Mouse (Mus musculus): ENCODE data around the gene Pear1.

Gene Pear1

DNA sequence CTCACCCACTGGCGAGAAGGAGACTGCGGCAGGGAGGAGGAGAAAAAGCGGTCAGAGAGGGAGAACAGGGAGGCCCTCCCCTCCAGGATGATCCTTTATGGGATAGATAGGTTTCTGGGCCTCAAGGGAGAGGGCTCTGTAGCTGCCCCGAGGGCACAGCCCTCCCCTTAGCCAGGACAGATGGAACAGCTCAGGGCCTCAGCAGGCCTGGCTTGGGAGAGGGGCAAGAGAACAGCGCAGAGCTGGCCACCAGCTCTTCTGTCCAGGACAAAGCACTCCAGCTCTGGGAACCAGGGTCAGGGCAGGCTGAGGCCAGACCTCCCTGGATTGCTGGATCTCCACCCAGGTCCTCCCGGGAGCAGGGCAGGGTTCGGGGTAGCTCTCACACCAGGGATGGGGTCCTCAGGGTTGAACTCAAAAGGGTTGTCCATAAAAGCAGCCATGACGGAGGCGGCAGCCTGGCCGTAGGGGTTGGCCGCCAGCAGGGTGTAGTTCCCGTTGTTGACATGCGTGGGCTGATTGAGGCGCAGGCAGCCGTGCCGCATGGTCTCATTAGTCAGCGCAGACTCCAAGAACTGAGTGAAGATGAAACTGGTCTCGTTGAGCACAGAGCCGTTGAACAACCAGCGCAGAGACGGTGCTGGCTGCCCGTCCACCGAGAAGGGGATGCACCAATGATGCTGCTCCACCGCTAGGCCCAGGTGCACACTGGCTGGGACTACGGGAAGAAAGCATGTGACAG lies 40.7 kb downstream of the Pear1 start:
- Histone ChIP-seq H3K9me3 (ENCODE audit: low read length) (no peaks in the 10 kb centered on the region), H3K4me1 (replicated peaks; ENCODE audit: low read depth, low read length) (peaks cover 16% of the 10 kb centered on the region), H3K27me3 (ENCODE audit: insufficient read depth, low read length) (peaks cover 91% of the 10 kb centered on the region)

DNA sequence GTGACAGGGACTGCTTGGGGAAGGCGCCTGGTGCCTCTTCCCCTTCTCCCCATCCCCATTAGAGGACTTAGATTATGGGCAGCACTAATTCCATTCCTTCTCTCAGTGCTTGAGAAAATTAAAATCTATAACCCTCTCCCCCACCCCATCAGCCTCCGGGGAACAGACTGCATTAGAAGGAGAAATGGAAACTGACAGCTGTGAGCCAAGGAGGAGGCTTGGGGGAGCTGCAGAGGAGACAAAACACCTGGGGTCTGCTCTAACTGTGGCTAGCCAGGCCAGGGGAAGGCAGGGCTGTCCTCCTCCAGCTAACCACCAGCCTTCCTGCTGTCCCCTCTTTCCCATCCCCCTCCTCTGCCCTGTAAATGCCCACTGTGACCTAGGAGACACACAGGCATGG lies 45.0 kb downstream of the Pear1 start:
- H3K27me3 ChIP-seq (ENCODE audit: insufficient read depth, low read length): peaks cover 99% of the 10 kb centered on the region
- TF ChIP-seq NANOG (IDR thresholded peaks at IDR 0.05; ENCODE audit: borderline replicate concordance, low read length) (no peak), POU5F1 (IDR thresholded peaks at IDR 0.05; ENCODE audit: borderline replicate concordance, low read length) (no peak), CTCF (conservative IDR thresholded peaks at IDR 0.05; ENCODE audit: low read length) (no peak)
- no peaks in the 10 kb centered on the region for H3K36me3 ChIP-seq (ENCODE audit: insufficient read depth, low read length)
- H3K9me3 ChIP-seq (ENCODE audit: low read length): no peaks in the 10 kb centered on the region
- peaks cover 22% of the 10 kb centered on the region for H3K4me1 ChIP-seq (replicated peaks; ENCODE audit: low read depth, low read length)
- H3K4me3 ChIP-seq (replicated peaks; ENCODE audit: low read length): no peak overlapping the region

More for the DNA sequence above, 40.7 kb downstream of the Pear1 start:
- no peaks in the 10 kb centered on the region for H3K36me3 ChIP-seq (ENCODE audit: insufficient read depth, low read length)
- peak overlapping the region; percentile 54 for H3K4me3 ChIP-seq (replicated peaks; ENCODE audit: low read length)
- TF ChIP-seq CTCF (conservative IDR thresholded peaks at IDR 0.05; ENCODE audit: low read length) (no peak), POU5F1 (IDR thresholded peaks at IDR 0.05; ENCODE audit: borderline replicate concordance, low read length) (no peak), NANOG (IDR thresholded peaks at IDR 0.05; ENCODE audit: borderline replicate concordance, low read length) (no peak)

DNA sequence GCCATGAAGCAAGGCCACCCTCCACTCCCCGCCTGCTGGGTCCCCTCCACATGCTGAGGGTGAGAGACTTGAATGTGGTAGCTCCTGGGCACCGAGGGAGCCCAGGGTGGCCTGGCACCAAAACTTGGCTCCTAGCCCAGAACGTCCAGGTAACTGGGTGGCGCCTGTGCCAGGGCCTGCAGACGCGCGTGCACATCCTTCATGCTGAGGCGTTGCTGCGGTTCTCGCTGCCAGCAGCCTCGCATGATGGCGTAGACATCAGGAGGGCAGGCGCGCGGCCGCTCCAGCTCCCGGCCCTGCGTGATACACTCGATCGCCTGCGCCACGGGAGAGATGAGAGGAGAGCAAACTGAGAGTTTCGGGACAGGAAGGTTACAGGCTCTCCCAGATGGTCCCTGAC lies 45.8 kb downstream of the Pear1 start:
- H3K4me1 ChIP-seq (replicated peaks; ENCODE audit: low read depth, low read length): peaks cover 14% of the 10 kb centered on the region
- peak overlapping the region; percentile 35; the same call in 1 of the 2 replicates for H3K4me3 ChIP-seq (replicated peaks; ENCODE audit: low read length)
- H3K9me3 ChIP-seq (ENCODE audit: low read length): no peaks in the 10 kb centered on the region
- peaks cover 99% of the 10 kb centered on the region for H3K27me3 ChIP-seq (ENCODE audit: insufficient read depth, low read length)
- no peak for TF ChIP-seq POU5F1 (IDR thresholded peaks at IDR 0.05; ENCODE audit: borderline replicate concordance, low read length)
- H3K36me3 ChIP-seq (ENCODE audit: insufficient read depth, low read length): no peaks in the 10 kb centered on the region

DNA sequence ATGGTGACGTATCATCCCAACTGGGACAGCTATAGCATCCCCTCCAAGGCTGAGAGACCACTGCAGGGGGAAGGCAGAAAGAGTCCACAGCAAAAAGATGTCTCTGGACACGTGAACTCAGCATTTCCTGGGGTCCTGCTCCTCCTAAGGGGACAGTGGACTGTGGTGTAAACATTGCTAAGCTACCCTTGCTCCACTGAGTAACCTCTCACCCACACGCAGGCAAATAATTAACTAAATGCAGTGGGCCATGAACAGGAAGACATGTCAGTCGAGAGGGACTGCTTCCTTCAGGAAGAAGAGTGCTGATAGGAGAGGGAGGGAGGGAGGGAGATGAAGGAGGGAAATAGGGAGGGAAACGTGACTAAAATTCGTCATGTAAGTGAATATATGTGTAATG lies 53.0 kb downstream of the Pear1 start:
- no peaks in the 10 kb centered on the region; the same call in 1 of the 2 replicates for H3K4me1 ChIP-seq (replicated peaks; ENCODE audit: low read depth, low read length)
- H3K27me3 ChIP-seq (ENCODE audit: insufficient read depth, low read length): peaks cover 90% of the 10 kb centered on the region
- no peaks in the 10 kb centered on the region for H3K36me3 ChIP-seq (ENCODE audit: insufficient read depth, low read length)
- no peak overlapping the region for H3K4me3 ChIP-seq (replicated peaks; ENCODE audit: low read length)
- TF ChIP-seq CTCF (conservative IDR thresholded peaks at IDR 0.05; ENCODE audit: low read length) (no peak), NANOG (IDR thresholded peaks at IDR 0.05; ENCODE audit: borderline replicate concordance, low read length) (no peak), POU5F1 (IDR thresholded peaks at IDR 0.05; ENCODE audit: borderline replicate concordance, low read length) (no peak)
- H3K9me3 ChIP-seq (ENCODE audit: low read length): no peaks in the 10 kb centered on the region

DNA sequence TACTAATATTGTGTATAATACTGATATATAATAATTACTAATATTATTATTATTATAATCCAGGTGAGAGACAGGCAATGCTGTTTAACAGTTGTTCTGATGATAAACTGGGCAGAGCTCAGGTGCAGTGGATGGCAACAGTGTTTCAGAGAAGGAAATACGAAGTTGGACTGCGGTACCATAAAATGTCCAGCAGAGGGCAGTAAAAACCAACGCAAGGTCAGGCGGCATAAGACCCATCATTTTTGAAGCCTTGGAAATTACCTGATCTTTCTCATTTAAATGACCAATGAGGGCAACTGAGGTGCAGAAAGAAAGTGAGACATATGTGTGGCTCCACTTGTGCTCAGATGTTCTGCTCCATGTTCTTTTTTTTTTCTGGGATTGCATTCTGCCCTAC lies 53.8 kb downstream of the Pear1 start:
- Histone ChIP-seq H3K9me3 (ENCODE audit: low read length) (no peaks in the 10 kb centered on the region), H3K36me3 (ENCODE audit: insufficient read depth, low read length) (no peaks in the 10 kb centered on the region), H3K4me1 (replicated peaks; ENCODE audit: low read depth, low read length) (peaks cover 6% of the 10 kb centered on the region), H3K4me3 (replicated peaks; ENCODE audit: low read length) (no peak overlapping the region), H3K27me3 (ENCODE audit: insufficient read depth, low read length) (peaks cover 90% of the 10 kb centered on the region)
- TF ChIP-seq NANOG (IDR thresholded peaks at IDR 0.05; ENCODE audit: borderline replicate concordance, low read length) (no peak), POU5F1 (IDR thresholded peaks at IDR 0.05; ENCODE audit: borderline replicate concordance, low read length) (no peak), CTCF (conservative IDR thresholded peaks at IDR 0.05; ENCODE audit: low read length) (peak; percentile 79)

DNA sequence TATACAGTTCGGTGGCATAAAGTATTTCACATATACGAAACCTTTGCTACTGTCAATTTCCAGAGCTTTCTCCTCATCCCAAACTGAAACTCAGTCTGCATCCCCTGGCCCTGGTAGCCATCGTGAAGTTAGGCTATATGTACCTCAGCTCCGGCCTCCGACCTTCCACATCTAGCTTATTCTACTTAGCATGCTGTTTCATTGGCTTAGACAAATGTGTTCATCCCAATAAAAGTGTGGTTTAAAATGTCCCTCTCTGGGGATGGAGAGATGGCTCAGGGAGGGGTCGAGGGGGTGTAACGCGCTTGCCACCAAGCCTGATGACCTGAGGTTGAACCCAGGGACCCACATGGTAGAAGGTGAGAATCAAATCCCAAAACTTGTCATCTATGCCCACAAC lies 54.6 kb downstream of the Pear1 start:
- Histone ChIP-seq H3K36me3 (ENCODE audit: insufficient read depth, low read length) (no peaks in the 10 kb centered on the region), H3K27me3 (ENCODE audit: insufficient read depth, low read length) (peaks cover 90% of the 10 kb centered on the region), H3K4me3 (replicated peaks; ENCODE audit: low read length) (no peak overlapping the region), H3K4me1 (replicated peaks; ENCODE audit: low read depth, low read length) (peaks cover 14% of the 10 kb centered on the region), H3K9me3 (ENCODE audit: low read length) (no peaks in the 10 kb centered on the region)
- TF ChIP-seq NANOG (IDR thresholded peaks at IDR 0.05; ENCODE audit: borderline replicate concordance, low read length) (no peak), POU5F1 (IDR thresholded peaks at IDR 0.05; ENCODE audit: borderline replicate concordance, low read length) (no peak), CTCF (conservative IDR thresholded peaks at IDR 0.05; ENCODE audit: low read length) (no peak)

DNA sequence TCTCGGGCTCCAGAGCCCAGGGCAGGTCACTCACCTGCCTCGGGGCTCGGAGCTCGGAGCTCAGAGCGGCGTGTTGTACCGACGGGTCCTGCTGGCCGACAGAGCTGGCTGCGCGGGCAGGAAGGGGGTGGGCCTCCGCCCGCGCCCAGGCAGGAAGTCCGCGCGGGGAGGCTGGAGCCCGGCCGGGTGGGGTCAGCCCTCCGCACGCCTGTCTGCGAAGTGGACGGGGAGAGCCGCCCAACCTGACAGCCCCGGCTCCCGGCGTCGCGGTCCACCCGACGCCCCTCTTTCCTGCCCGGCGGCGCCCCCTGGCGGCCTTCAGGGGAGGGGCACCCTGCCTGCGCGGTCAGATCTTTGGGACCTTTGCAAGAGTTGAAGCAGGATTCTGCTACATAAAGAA lies 55.3 kb downstream of the Pear1 start:
- Histone ChIP-seq H3K36me3 (ENCODE audit: insufficient read depth, low read length) (no peaks in the 10 kb centered on the region), H3K4me1 (replicated peaks; ENCODE audit: low read depth, low read length) (peaks cover 20% of the 10 kb centered on the region), H3K4me3 (replicated peaks; ENCODE audit: low read length) (peak overlapping the region; percentile 80), H3K9me3 (ENCODE audit: low read length) (no peaks in the 10 kb centered on the region), H3K27me3 (ENCODE audit: insufficient read depth, low read length) (peaks cover 89% of the 10 kb centered on the region)
- TF ChIP-seq CTCF (conservative IDR thresholded peaks at IDR 0.05; ENCODE audit: low read length) (peak; percentile 47), NANOG (IDR thresholded peaks at IDR 0.05; ENCODE audit: borderline replicate concordance, low read length) (no peak)

DNA sequence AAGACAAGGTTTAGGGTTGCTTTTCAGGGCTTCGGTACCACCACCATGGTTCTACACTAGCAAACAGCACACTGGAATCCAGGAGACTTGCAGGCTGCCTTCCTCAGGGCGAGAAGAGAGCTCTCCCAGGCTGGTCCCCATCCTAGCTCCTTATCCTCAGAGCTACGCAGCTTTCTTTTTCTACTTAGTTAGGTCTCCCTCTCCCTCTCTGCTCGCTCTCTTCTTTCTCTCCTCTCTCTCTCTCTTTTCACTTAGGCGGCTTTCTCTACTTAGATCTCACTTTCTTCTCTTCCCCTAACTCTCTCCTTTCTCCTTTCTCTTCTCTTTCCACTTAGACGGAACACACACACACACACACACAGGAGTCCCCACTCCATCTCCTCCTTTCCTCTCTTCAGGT lies 55.7 kb downstream of the Pear1 start:
- TF ChIP-seq POU5F1 (IDR thresholded peaks at IDR 0.05; ENCODE audit: borderline replicate concordance, low read length) (no peak), CTCF (conservative IDR thresholded peaks at IDR 0.05; ENCODE audit: low read length) (no peak), NANOG (IDR thresholded peaks at IDR 0.05; ENCODE audit: borderline replicate concordance, low read length) (no peak)

DNA sequence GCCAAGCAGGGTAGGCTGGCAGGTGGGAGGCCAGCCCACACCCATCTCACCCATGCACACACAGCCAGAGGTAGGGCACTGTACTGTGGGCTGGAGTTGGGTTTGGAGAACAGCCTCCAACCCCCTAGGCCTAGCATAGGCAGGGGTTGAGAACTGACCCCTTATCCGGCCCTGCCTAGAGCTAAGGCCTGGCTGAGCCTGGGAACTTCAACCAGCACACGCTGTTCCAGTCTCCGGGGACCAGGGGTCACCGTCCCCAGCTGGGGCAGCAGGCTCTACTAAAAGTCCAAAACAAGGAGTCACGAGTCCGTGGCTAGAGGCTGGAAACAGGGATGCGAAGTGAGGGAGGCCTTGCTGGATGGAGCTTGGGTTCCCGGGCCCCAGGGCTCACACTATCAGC lies 56.3 kb downstream of the Pear1 start:
- no peaks in the 10 kb centered on the region for H3K36me3 ChIP-seq (ENCODE audit: insufficient read depth, low read length)
- no peak overlapping the region for H3K4me3 ChIP-seq (replicated peaks; ENCODE audit: low read length)
- no peaks in the 10 kb centered on the region for H3K9me3 ChIP-seq (ENCODE audit: low read length)
- TF ChIP-seq CTCF (conservative IDR thresholded peaks at IDR 0.05; ENCODE audit: low read length): no peak
- no peak for TF ChIP-seq NANOG (IDR thresholded peaks at IDR 0.05; ENCODE audit: borderline replicate concordance, low read length)
- TF ChIP-seq POU5F1 (IDR thresholded peaks at IDR 0.05; ENCODE audit: borderline replicate concordance, low read length): no peak
- peaks cover 82% of the 10 kb centered on the region for H3K27me3 ChIP-seq (ENCODE audit: insufficient read depth, low read length)
- peaks cover 29% of the 10 kb centered on the region for H3K4me1 ChIP-seq (replicated peaks; ENCODE audit: low read depth, low read length)

More for the DNA sequence above, 55.7 kb downstream of the Pear1 start:
- peak overlapping the region; percentile 80 for H3K4me3 ChIP-seq (replicated peaks; ENCODE audit: low read length)
- H3K9me3 ChIP-seq (ENCODE audit: low read length): no peaks in the 10 kb centered on the region
- H3K36me3 ChIP-seq (ENCODE audit: insufficient read depth, low read length): no peaks in the 10 kb centered on the region
- H3K27me3 ChIP-seq (ENCODE audit: insufficient read depth, low read length): peaks cover 85% of the 10 kb centered on the region
- peaks cover 23% of the 10 kb centered on the region for H3K4me1 ChIP-seq (replicated peaks; ENCODE audit: low read depth, low read length)
